Mouse (Mus musculus) kidney, adult 9 months (tissue): ENCODE measurements around the gene Nedd4.
"Not testable (repeated sequence)": the region's sequence is repeated elsewhere in the genome, so short reads cannot be mapped to it uniquely, and the experiment has no call there.

Experiments used
- DNase-seq: peaks from one replicate; pipeline ENCODE4 v3.0.0; 2022

Nedd4 gene

DNA sequence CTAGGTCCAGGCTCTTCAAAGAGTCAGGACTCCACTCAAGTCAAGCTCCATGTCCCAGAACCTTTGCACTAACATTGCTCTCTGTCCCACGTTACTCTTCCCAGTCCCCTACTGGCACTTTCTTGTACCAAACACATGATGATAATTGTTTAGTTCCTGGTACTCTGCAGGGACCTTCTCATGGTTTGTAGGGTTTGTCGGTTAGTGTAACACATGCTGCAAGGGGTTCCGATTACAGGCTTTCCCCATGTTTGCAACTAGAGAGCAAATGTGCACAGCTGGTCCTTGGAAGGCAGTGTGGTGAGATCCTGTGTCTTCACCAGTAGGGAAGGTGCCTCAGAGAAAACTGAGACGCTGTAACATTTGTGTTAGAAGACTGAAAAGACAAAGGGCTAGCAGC, 8.6 kb upstream of the Nedd4 start:
- DNase-seq: no peak

GRCm38 (mm10) chr9:72654593-72655242, 7.4 kb upstream of the Nedd4 start:
- DNase-seq: peak; percentile 88

DNA sequence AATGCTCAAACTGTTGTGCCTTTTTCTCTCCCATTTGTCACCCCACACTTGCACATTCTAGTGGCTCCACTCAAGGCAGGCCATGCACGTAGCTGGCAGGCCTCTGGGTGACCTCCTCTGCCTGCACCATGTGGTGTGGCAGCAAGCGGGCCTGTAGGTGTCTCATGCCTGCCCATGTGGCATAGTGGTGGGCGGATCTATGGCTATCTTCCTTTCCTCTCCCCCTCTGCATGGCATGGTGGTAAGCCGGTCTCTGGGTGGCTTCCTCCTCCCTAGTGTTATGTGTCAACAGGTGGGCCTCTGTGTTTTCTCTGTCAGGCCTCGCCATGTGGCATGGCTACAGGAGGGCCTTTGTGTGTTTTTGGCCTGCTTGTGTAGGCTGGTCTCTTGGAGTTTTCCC, 6.5 kb upstream of the Nedd4 start:
- DNase-seq: no peak

DNA sequence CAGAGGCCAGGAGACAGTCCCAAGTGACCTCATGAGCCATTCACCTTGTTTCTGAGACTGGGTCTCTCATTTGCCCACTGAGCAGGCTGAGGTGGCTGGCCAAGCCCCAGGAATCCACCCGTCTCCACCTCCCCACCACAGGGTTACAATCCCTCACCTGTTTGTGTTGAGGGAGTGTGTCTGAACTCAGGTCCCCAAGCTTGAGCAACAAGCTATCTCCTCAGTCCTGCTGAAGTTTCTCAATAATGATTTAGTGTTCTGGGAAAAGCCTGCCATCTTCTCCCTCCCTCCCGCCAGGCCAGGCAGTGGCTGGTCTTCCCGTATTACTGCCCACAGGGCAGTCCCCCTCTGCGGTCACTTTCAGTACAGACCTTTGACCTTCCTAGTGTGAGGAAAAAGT, 5.7 kb upstream of the Nedd4 start:
- no peak for DNase-seq

- no peak for DNase-seq
Observed at GRCm38 (mm10) chr9:72656940-72657339, 5.2 kb upstream of the Nedd4 start.

DNA sequence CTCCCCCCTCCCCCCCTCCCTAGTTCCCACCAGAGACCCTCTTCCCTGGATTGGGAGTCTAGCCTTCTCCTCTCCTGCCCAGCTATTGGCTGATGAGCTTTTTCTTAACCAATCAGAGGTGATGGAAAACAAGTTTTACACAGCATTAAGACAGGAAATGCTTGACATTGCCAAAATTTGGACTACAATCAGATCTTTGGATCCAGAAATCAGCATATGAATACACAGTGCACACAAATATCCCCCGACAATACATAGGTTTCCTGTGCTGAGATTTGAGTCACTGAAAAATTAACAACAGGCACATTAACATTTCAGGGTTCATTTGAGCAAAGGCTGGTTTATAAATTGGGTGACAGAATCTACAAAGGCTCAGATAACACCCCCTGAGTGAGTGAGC, 4.5 kb upstream of the Nedd4 start:
- DNase-seq: no peak

GRCm38 (mm10) chr9:72660139-72660538, 2.0 kb upstream of the Nedd4 start:
- DNase-seq: peak; percentile 29

GRCm38 (mm10) chr9:72660911-72661310, 1.2 kb upstream of the Nedd4 start:
- DNase-seq: no peak

- DNase-seq: no peak
Observed at GRCm38 (mm10) chr9:72661561-72661894, 618 bp upstream of the Nedd4 start.

DNA sequence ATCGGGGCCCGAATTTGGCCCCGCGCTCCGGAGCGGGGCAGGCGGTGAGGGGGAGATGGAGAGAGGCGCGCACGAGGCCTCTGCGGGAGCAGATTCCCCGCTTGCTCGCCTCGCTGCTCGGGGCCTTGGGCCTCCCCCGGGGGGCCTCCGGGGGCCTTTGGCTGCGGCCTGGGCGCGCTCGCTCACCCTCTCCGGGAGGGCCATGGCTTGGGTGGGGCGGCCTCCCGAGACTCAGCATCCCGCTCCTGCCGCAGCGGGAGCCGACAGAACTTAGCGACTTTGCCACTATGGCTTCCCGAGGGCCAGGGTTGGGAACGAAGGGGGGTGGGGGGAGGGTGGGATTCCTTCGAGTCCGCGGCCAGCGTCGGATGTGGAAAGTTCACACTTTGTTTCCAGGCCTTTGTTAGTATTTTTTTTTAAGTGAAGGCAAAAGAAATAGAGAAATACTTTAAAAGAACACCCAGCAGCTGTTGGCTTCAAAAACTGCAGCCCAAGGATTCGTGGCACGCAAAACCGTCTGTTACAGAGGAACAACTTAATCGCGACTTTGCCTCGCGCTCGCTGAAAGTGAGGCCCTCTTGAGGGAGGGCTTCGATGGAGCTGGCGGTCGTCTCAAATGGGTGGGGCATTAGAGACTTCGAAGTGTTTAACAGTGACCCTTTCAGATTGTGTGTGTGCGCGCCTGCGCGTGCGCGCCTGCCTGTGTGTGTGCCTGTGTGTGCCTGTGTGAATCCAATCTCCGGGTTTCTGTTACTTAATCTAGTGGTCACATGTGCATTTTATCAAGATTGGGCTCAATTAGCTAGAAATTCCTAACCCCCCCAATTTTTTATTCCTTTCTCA, 766 bp downstream of the Nedd4 start:
- DNase-seq: peak; percentile 81

- DNase-seq: no peak
Observed at GRCm38 (mm10) chr9:72663534-72663918, 1.4 kb downstream of the Nedd4 start.

GRCm38 (mm10) chr9:72664409-72665351, 2.5 kb downstream of the Nedd4 start:
- no peak for DNase-seq

DNA sequence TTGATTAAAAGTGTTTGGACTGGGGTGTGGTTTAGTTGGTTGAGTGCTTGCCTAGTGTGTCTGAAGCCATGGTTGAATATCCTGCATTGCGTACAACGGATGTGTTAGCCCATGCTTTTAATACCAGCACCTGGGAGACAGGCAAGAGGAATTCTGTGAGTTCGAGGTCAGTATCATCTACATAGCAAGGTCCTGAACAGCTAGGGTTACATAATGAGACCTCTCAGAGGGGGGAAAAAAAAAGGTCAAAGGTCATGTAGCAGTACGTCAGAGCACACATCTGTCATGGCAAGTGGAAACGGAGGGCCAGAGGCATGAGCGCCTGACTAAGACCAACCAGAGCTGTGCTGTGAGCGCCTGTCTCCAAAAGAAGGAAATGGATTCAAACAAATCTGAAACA, 3.4 kb downstream of the Nedd4 start:
- DNase-seq: peak; percentile 46

DNA sequence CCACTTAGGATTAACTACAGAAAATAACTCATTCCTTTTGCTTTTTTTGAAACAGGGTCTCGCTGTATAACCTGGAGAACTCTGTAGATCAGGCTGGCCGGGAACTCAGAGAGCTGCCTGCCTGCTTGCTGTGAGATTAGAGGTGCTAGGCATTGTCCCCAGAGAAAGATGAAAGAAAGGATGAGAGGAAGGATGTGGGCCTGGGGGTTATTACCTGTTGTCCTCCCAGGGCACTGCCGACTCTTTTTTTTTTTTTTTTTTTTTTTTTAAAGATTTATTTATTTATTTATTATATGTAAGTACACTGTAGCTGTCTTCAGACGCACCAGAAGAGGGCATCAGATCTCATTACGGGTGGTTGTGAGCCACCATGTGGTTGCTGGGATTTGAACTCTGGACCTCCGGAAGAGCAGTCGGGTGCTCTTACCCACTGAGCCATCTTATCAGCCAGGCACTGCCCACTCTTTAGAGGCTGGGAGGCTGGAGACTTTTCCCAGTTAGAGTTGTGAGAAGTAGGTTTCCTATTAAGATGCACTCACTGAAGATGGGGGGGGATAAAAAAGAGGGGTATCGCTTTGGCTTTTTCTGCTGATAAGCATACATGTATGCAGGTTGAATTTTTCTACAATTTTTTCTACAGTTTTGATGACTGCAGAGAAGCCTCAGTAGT, 4.3 kb downstream of the Nedd4 start:
- not testable (repeated sequence) for DNase-seq

- no peak for DNase-seq
Observed at GRCm38 (mm10) chr9:72667126-72667525, 5.0 kb downstream of the Nedd4 start.

DNA sequence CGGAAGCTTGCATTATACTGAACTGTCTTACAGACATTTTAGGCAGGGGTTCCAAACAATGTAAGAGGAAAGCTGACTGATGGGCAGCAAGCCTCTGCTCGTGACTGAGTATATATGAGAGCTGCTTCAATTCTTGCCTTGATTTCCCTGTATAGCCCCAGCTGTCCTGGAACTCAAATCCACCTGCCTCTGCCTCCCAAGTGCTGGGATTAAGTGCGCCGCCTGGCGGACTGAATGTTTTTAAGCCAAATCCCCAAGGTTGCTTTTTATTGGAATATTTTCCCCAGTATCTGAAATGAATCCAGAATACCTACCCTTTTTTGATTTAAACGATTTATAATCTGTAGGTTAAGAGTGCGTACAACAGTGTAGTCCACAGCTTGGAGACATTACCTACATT, 7.2 kb downstream of the Nedd4 start:
- no peak for DNase-seq

DNA sequence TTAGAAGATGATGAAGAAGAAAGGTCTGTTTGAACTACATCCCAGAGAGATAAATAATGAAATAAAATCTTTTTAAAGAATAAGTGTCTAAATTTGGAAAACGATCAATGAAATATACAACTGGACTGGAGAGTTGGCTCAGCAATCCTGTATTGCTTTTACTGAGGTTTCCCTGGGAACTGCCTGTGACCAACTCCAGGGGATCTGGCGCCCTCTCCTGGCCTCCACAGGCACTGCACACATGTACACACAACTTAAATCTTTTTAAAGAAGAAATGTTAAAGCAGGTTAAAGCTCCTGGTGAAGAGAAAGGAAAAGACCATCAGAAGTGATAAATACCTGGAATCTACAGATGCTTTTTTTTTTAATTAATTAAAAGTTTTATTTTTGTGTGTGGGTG, 10.2 kb downstream of the Nedd4 start:
- peak; percentile 88 for DNase-seq

DNA sequence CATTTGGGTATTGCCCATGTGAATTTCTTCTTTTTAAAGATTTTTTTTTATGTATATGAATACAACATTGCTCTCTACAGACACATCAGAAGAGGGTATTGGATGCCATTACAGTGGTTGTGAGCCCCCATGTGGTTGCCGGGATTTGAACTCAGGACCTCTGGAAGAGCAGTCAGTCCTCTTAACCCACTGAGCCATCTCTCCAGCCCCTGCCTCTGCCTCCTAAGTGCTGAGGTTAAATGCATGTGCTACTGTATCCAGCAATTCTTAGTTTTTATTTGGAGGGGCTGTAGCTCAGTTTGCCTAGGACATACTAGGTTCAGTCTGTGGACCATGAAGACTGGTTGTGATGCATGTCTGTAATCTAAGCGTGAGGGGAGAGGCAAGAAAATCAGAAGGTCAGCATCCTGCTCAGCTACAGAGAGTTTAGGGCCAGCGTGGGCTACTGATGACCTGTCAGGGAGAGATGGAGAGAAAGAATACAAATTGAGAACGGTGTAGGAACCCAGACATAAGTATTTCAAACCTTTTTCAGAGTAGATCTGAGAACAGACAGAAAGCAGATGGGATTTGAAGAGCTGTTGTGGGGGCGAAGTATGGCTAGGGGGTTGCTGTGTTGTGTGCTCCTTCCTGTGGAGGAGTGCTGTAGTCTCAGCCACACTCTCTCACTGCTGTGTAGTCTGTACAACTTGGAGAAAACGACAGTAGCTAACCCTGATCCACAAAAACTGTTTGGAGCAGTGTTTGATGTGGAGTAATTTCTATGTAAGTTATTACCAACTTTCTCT, 13.0 kb downstream of the Nedd4 start:
- no peak for DNase-seq

GRCm38 (mm10) chr9:72675745-72676200, 13.6 kb downstream of the Nedd4 start:
- DNase-seq: no peak

DNA sequence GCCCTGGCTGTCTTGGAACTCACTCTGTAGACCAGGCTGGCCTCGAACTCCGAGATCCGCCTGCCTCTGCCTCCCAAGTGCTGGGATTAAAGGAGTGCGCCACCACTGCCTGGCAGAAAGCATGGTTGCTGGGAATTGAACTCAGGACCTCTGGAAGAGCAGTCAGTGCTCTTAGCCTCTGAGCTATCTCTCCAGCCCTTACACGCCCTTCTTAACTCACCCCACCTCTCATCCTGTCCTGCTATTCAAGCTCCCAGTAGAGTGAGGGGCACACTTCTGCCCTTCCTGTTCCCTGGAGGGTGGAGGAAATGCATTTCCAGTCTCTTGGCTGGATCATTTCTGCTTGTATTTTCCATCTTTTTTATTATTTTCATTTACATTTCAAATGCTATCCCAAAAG, 15.5 kb downstream of the Nedd4 start:
- DNase-seq: no peak

DNA sequence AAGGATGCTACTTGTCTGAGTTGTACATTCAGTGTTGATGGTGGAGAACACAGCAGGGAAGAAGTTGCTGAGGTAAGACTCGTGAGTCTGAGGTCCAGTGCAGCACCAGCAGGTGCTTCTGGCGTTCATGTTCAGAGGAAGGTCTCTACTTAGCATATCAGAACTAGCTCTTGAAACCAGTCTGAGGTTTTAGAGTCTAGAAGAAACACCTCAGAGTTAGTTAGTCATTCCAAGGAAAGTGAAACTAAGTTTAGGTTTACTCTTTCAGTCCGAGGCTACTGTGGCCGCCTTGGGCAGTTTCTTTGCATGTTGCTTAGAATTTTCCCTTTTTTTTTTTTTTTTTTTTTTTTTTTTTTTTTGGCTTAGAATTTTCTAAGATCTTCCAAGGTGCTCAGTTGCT, 16.6 kb downstream of the Nedd4 start:
- DNase-seq: no peak

DNA sequence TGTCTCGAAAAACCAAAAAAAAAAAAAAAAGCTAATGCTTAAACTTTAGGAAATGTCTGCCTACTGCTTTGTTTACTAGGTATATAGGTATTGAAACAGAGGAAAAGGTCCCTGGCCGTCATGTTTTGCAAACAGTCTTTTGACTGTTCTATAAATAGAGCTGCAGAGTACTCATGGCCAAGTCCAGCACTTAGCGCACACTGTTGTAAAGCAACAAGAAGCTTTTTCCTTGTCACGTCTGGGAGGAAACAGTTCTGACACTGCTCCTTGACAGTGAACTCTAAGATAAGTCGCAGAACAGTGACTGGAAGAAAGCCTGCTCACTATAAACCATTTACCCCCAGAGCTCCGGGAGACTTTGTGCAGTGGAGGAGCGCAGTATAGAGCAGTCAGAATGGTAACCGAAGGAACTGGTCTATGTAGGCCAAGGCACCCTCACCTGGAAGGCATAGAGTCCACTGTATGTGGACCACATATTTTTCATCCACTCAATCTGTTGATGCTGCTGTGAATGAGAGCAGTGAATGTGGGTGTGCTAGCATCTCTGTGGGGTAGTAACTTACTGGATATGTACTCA, 19.6 kb downstream of the Nedd4 start:
- no peak for DNase-seq
